Mouse (Mus musculus) heart, postnatal 0 days (tissue): ENCODE data around the gene Ifi27. TPM values are rescaled to one million over a fixed set of nuclear protein-coding genes. Genes with fewer than 3 reads are reported as not detected.
"Not testable (repeated sequence)": the region's sequence is repeated elsewhere in the genome, so short reads cannot be mapped to it uniquely, and the experiment has no call there.

Experiments
- ATAC-seq: fragments of 200-750 bp; cut with Nextera tagmentation; 2 replicates; pipeline ENCODE4 v1.8.0; 2017; ENCODE audit warnings: low read depth, moderate number of reproducible peaks, moderate library complexity; ENCODE audit not compliant: insufficient read depth
- DNase-seq: peaks from one replicate; pipeline ENCODE4 v3.0.0-alpha.2; 2016; ENCODE audit warnings: low spot score
- H3K27ac ChIP-seq: fragments of 300-500 bp; sonication (generic); 2 replicates; pipeline ENCODE4 v1.5.1; 2014; ENCODE audit warnings: low read depth, mild to moderate bottlenecking
- H3K27me3 ChIP-seq: fragments of 300-500 bp; sonication (generic); 2 replicates; pipeline ENCODE4 v1.6.1; 2014; ENCODE audit warnings: low read length, mixed read lengths; ENCODE audit not compliant: control insufficient read depth, insufficient read depth
- H3K36me3 ChIP-seq: fragments of 300-500 bp; sonication (generic); replicated peaks from 2 replicates; pipeline ENCODE4 v1.6.1; 2014; ENCODE audit warnings: low read length, mixed read lengths; ENCODE audit not compliant: control insufficient read depth, insufficient read depth
- H3K4me1 ChIP-seq: fragments of 300-500 bp; sonication (generic); 2 replicates; pipeline ENCODE4 v1.6.1; 2014; ENCODE audit warnings: antibody characterized with exemption; ENCODE audit not compliant: control insufficient read depth, insufficient read depth
- H3K4me2 ChIP-seq: fragments of 300-500 bp; sonication (generic); 2 replicates; pipeline ENCODE4 v1.6.1; 2014; ENCODE audit warnings: low read depth, mild to moderate bottlenecking, low read length, moderate library complexity
- H3K4me3 ChIP-seq: fragments of 300-500 bp; sonication (generic); 2 replicates; pipeline ENCODE4 v1.5.1; 2014; ENCODE audit warnings: low read depth, low read length
- H3K9ac ChIP-seq: fragments of 300-500 bp; sonication (generic); replicated peaks from 2 replicates; pipeline ENCODE4 v1.6.1; 2014; ENCODE audit warnings: low read depth, low read length, mixed read lengths
- H3K9me3 ChIP-seq: fragments of 300-500 bp; sonication (generic); replicated peaks from 2 replicates; pipeline ENCODE4 v1.6.1; 2016; ENCODE audit warnings: low read length; ENCODE audit not compliant: control insufficient read depth
- CTCF ChIP-seq: IDR thresholded peaks from 2 replicates; pipeline ENCODE4 v1.5.1; 2016; ENCODE audit warnings: antibody characterized with exemption, control low read depth, low read depth
- EP300 ChIP-seq: IDR thresholded peaks from 2 replicates; pipeline ENCODE4 v1.6.1; 2016; ENCODE audit warnings: antibody characterized with exemption, low read depth
- WGBS: fragments of 180-500 bp; shearing (Covaris S2); extraction: QIAGEN DNeasy Blood & Tissue Kit; methylation state at CpG from one replicate; pipeline ENCODE4 v1.1.7; 2014; 5-methylcytosine and 5-hydroxymethylcytosine counted together
- polyA plus RNA-seq: library from polyadenylated mRNA; unstranded; fragments of >200 nt; fragmentation: Nextera tagmentation; extraction: Ambion mirVana; gene quantifications from 2 replicates; pipeline ENCODE4 v1.2.1, GENCODE M21; 2015
- total RNA-seq: library from RNA; depleted of rRNA; stranded (reverse); fragments of >200 nt; gene quantifications from 2 replicates; pipeline ENCODE4 v1.2.3, GENCODE M21; 2014; ENCODE audit warnings: low replicate concordance

Ifi27 gene
- total and polyA plus RNA-seq, 2 experiments from 2014 or later, result 30.4 to 39.5 TPM

DNA sequence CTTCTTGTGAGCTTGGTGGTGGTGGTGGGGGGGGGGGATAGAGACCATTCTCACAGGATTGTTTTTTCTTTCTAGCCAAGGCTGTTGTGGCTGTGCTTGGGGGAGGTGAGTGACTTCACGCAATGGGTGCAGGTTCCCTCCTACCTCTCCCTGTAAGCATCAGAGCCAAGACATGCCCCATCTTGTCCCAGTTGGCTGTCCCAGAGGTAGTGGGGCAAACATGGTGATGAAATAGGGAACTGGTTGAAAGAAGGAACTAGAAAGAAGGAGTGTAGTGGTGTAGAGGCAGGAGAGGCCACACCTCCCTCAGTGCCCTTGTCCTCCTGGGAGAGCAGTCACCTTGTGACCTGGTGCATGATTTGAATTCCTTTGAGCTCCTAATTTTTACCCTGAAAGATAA lies 3.6 kb downstream of the Ifi27 start:
- no peaks in the 10 kb centered on the region for H3K9me3 ChIP-seq
- no peak overlapping the region for H3K4me2 ChIP-seq
- no peak for TF ChIP-seq CTCF
- no peak for TF ChIP-seq EP300
- no peaks in the 10 kb centered on the region for H3K36me3 ChIP-seq
- H3K4me3 ChIP-seq, result no peak overlapping the region
- H3K4me1 ChIP-seq, result 0 out of 2 replicates have a peak, but pooled peaks cover 5% of the 10 kb centered on the region
- H3K9ac ChIP-seq, result no peak overlapping the region
- ATAC-seq (no peak), DNase-seq (no peak)
- 86% methylated on average over 1 of the region's 1 CpGs for WGBS
- no peaks in the 10 kb centered on the region for H3K27me3 ChIP-seq
- H3K27ac ChIP-seq, result no peak overlapping the region

GRCm38 (mm10) chr12:103443524-103443923 lies 9.5 kb downstream of the Ifi27 start, which contains the start of gene Ifi27l2a:
Gene Ifi27l2a (minus strand): TSS chr12:103443680.
- DNase-seq (peak; percentile 36), ATAC-seq (0 out of 2 replicates have a peak, but pooled peaks have one; percentile 36)
- Histone ChIP-seq H3K4me1 (no peaks in the 10 kb centered on the region), H3K27me3 (no peaks in the 10 kb centered on the region), H3K4me2 (peak within 1 kb of the TSS; percentile 35), H3K9me3 (no peaks in the 10 kb centered on the region), H3K4me3 (0 out of 2 replicates have a peak within 1 kb of the TSS, but pooled peaks have one; percentile 8), H3K9ac (no peak within 1 kb of the TSS; the same call in 1 of the 2 replicates), H3K36me3 (no peaks in the 10 kb centered on the region), H3K27ac (no peak within 1 kb of the TSS)
- WGBS, result 44% methylated on average over 3 of the region's 3 CpGs
- TF ChIP-seq CTCF (no peak), EP300 (no peak)

GRCm38 (mm10) chr12:103444261-103444660 lies 10.2 kb downstream of the Ifi27 start:
- not testable (repeated sequence) for ATAC-seq, H3K9me3 ChIP-seq, H3K4me2 ChIP-seq, H3K36me3 ChIP-seq, DNase-seq, H3K4me3 ChIP-seq, H3K4me1 ChIP-seq, H3K9ac ChIP-seq, H3K27ac ChIP-seq, H3K27me3 ChIP-seq
- WGBS, result 23% methylated on average over 5 of the region's 7 CpGs

DNA sequence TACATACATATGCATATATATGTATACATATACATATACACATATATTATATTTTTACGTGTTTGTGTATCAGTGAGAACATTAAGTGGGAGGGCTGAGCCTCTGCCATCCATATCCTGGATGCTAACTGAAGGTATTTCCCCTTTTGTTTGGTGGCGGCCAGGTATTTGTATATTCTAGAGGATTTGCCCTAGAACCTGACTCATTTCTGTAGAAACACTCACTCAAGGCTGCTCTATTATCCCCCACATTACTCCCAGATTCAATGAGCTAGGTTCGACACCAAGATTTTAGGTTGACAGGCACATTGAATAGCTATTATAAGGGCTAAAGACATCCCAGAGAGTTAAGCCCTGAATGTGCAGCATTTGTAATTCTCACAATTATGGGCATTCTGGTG lies 11.0 kb downstream of the Ifi27 start:
- DNase-seq, result no peak
- H3K27ac ChIP-seq, result no peak overlapping the region
- H3K4me2 ChIP-seq, result no peak overlapping the region
- TF ChIP-seq CTCF (no peak), EP300 (no peak)
- no peaks in the 10 kb centered on the region for H3K9me3 ChIP-seq
- no peak overlapping the region for H3K9ac ChIP-seq
- no peaks in the 10 kb centered on the region for H3K36me3 ChIP-seq
- H3K27me3 ChIP-seq, result no peaks in the 10 kb centered on the region
- no peak for ATAC-seq
- 75% methylated on average over 3 of the region's 3 CpGs for WGBS
- no peak overlapping the region for H3K4me3 ChIP-seq
- H3K4me1 ChIP-seq, result no peaks in the 10 kb centered on the region

GRCm38 (mm10) chr12:103453361-103453760 lies 19.4 kb downstream of the Ifi27 start:
- H3K27me3 ChIP-seq, result no peaks in the 10 kb centered on the region
- no peak overlapping the region for H3K27ac ChIP-seq
- H3K4me1 ChIP-seq, result no peaks in the 10 kb centered on the region
- no peak for TF ChIP-seq CTCF
- no peak for TF ChIP-seq EP300
- no peaks in the 10 kb centered on the region for H3K36me3 ChIP-seq
- ATAC-seq (no peak), DNase-seq (no peak)
- H3K4me3 ChIP-seq, result no peak overlapping the region
- H3K9me3 ChIP-seq, result no peaks in the 10 kb centered on the region
- no peak overlapping the region for H3K4me2 ChIP-seq
- no peak overlapping the region for H3K9ac ChIP-seq

DNA sequence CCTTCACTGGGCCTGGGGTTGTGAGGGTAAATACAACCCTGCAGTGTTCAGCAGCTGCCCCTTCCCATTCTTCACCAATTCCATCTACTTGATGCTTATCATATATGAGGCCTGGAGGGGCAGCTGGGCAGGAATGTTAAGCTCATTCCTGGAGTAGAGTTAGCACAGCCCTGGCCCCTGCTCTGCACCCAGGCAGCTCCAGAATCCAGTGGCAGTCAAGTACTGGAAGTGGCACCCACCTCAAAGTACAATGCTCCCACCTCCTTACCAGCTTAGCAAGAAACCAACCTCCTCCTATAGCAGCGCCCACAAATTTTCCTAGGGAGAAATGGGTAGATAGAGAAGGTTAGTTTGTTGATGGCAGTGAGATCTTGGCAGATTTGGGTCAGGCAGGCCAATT lies 22.7 kb downstream of the Ifi27 start:
- H3K36me3 ChIP-seq, DNase-seq, H3K27ac ChIP-seq, ATAC-seq, H3K4me1 ChIP-seq, H3K9me3 ChIP-seq, H3K4me3 ChIP-seq, H3K27me3 ChIP-seq, H3K9ac ChIP-seq, H3K4me2 ChIP-seq: not testable (repeated sequence)
- WGBS, result no CpG with 5 or more reads among the region's 1 CpGs
